8 mouse cellular contexts compared by ENCODE assay signal in genomic region chr17:22081031-22081631, GRCm38 (mm10).
DNase-seq lines count a peak whose midpoint lies in the region; ATAC-seq lines count a peak whose summit lies in the region.

No protein-coding gene starts in this region.

- H3K4me1 ChIP-seq in embryonic facial prominence, embryonic 14.5 days (ENCODE audit: control insufficient read depth, insufficient read depth, low read length) = no peaks in the 10 kb centered on the region
- 0 out of 2 replicates have a peak, but pooled peaks cover 4% of the 10 kb centered on the region for H3K4me1 ChIP-seq in heart, embryonic 10.5 days
- no peaks in the 10 kb centered on the region for H3K4me1 ChIP-seq in limb, embryonic 11.5 days (ENCODE audit: control insufficient read depth, insufficient read depth, low read length)
- no peaks in the 10 kb centered on the region for H3K4me1 ChIP-seq in midbrain, embryonic 11.5 days (ENCODE audit: control insufficient read depth, insufficient read depth, low read length)

- H3K36me3 ChIP-seq in embryonic facial prominence, embryonic 14.5 days (ENCODE audit: control insufficient read depth, insufficient read depth, low read length) = no peaks in the 10 kb centered on the region
- H3K36me3 ChIP-seq in heart, embryonic 10.5 days = no peaks in the 10 kb centered on the region
- H3K36me3 ChIP-seq in limb, embryonic 11.5 days (ENCODE audit: control insufficient read depth, insufficient read depth, low read length) = no peaks in the 10 kb centered on the region
- H3K36me3 ChIP-seq in midbrain, embryonic 11.5 days (ENCODE audit: control insufficient read depth, insufficient read depth, low read length) = no peaks in the 10 kb centered on the region

- H3K9ac ChIP-seq in embryonic facial prominence, embryonic 14.5 days (ENCODE audit: low read depth, low read length) = peak overlapping the region; percentile 78
- H3K9ac ChIP-seq in limb, embryonic 11.5 days (ENCODE audit: low read length) = peak overlapping the region; percentile 72
- H3K9ac ChIP-seq in midbrain, embryonic 11.5 days (ENCODE audit: low read length) = peak overlapping the region; percentile 84

- H3K4me3 ChIP-seq in embryonic facial prominence, embryonic 14.5 days (ENCODE audit: low read depth, low read length) = peak overlapping the region; percentile 62
- peak overlapping the region; percentile 79 for H3K4me3 ChIP-seq in heart, embryonic 10.5 days
- peak overlapping the region; percentile 57 for H3K4me3 ChIP-seq in limb, embryonic 11.5 days (ENCODE audit: low read depth, low read length)
- H3K4me3 ChIP-seq in midbrain, embryonic 11.5 days (ENCODE audit: low read depth, low read length) = peak overlapping the region; percentile 61

- WGBS in embryonic facial prominence, embryonic 14.5 days = 4% methylated on average over 50 of the region's 57 CpGs
- 5% methylated on average over 57 of the region's 57 CpGs for whole genome bisulfite sequencing in heart, embryonic 10.5 days
- 6% methylated on average over 54 of the region's 57 CpGs for WGBS in limb, embryonic 11.5 days
- 4% methylated on average over 57 of the region's 57 CpGs for WGBS in midbrain, embryonic 11.5 days

- H3K9me3 ChIP-seq in embryonic facial prominence, embryonic 14.5 days (ENCODE audit: control insufficient read depth, low read length) = no peaks in the 10 kb centered on the region
- H3K9me3 ChIP-seq in heart, embryonic 10.5 days = no peaks in the 10 kb centered on the region
- no peaks in the 10 kb centered on the region for H3K9me3 ChIP-seq in limb, embryonic 11.5 days (ENCODE audit: control insufficient read depth, low read length)
- H3K9me3 ChIP-seq in midbrain, embryonic 11.5 days (ENCODE audit: control insufficient read depth, low read length) = no peaks in the 10 kb centered on the region

- peak; percentile 90 for ATAC-seq in embryonic facial prominence, embryonic 14.5 days (ENCODE audit: low read depth)
- peak; percentile 75; the same call in 1 of the 2 replicates for ATAC-seq in limb, embryonic 11.5 days (ENCODE audit: insufficient number of reproducible peaks, low FRiP score, low TSS enrichment, low read depth)
- peak; percentile 96 for ATAC-seq in midbrain, embryonic 11.5 days (ENCODE audit: low FRiP score)

- peak overlapping the region; percentile 83 for H3K4me2 ChIP-seq in embryonic facial prominence, embryonic 14.5 days (ENCODE audit: low read depth, low read length)
- peak overlapping the region; percentile 90 for H3K4me2 ChIP-seq in limb, embryonic 11.5 days (ENCODE audit: low read depth, severe bottlenecking)
- H3K4me2 ChIP-seq in midbrain, embryonic 11.5 days = peak overlapping the region; percentile 77

- H3K27me3 ChIP-seq in embryonic facial prominence, embryonic 14.5 days (replicated peaks; ENCODE audit: control insufficient read depth, insufficient read depth, low read length) = no peaks in the 10 kb centered on the region
- no peaks in the 10 kb centered on the region for H3K27me3 ChIP-seq in heart, embryonic 10.5 days (ENCODE audit: insufficient read depth, poor library complexity, severe bottlenecking)
- no peaks in the 10 kb centered on the region for H3K27me3 ChIP-seq in limb, embryonic 11.5 days (ENCODE audit: control insufficient read depth, insufficient read depth, low read length)
- H3K27me3 ChIP-seq in midbrain, embryonic 11.5 days (ENCODE audit: control insufficient read depth, insufficient read depth, low read length) = no peaks in the 10 kb centered on the region

- peak; percentile 82 for DNase-seq in brain, adult 2 months (ENCODE audit: low read depth, low spot score)
- peak; percentile 40 for DNase-seq in embryonic facial prominence, embryonic 14.5 days (ENCODE audit: low spot score)
- peak; percentile 77 for DNase-seq in heart, embryonic 10.5 days (ENCODE audit: low spot score)
- DNase-seq in kidney, adult 9 months = peak; percentile 29
- peak; percentile 57 for DNase-seq in limb, embryonic 11.5 days (ENCODE audit: low spot score)
- DNase-seq in midbrain, embryonic 11.5 days (ENCODE audit: low spot score, missing footprints) = peak; percentile 97
- peak; percentile 4 for DNase-seq in skeletal muscle tissue, adult 2 months (ENCODE audit: low read depth, low spot score)
- DNase-seq in adipocyte (ENCODE audit: low spot score) = no peak

- H3K27ac ChIP-seq in embryonic facial prominence, embryonic 14.5 days (replicated peaks; ENCODE audit: low read depth, low read length) = no peak overlapping the region; the same call in 1 of the 2 replicates
- peak overlapping the region; percentile 81 for H3K27ac ChIP-seq in heart, embryonic 10.5 days
- H3K27ac ChIP-seq in limb, embryonic 11.5 days (replicated peaks; ENCODE audit: low read depth, low read length) = no peak overlapping the region
- no peak overlapping the region for H3K27ac ChIP-seq in midbrain, embryonic 11.5 days (ENCODE audit: low read depth, low read length)
